Mouse (Mus musculus) bone marrow, adult 2 months (tissue): Measurements from ENCODE around the gene Armc12.

Experiments used
- CTCF ChIP-seq: fragments of 200-500 bp; IDR thresholded peaks from 2 replicates; pipeline ENCODE4 v1.5.1; 2011; ENCODE audit warnings: low read length, control low read depth; ENCODE audit not compliant: control insufficient read depth, insufficient read depth
- POLR2A ChIP-seq: fragments of 200-500 bp; IDR thresholded peaks from 2 replicates; pipeline ENCODE4 v1.6.1; 2011; ENCODE audit warnings: low read depth, mild to moderate bottlenecking, control low read depth, low read length, borderline replicate concordance; ENCODE audit not compliant: control insufficient read depth

DNA sequence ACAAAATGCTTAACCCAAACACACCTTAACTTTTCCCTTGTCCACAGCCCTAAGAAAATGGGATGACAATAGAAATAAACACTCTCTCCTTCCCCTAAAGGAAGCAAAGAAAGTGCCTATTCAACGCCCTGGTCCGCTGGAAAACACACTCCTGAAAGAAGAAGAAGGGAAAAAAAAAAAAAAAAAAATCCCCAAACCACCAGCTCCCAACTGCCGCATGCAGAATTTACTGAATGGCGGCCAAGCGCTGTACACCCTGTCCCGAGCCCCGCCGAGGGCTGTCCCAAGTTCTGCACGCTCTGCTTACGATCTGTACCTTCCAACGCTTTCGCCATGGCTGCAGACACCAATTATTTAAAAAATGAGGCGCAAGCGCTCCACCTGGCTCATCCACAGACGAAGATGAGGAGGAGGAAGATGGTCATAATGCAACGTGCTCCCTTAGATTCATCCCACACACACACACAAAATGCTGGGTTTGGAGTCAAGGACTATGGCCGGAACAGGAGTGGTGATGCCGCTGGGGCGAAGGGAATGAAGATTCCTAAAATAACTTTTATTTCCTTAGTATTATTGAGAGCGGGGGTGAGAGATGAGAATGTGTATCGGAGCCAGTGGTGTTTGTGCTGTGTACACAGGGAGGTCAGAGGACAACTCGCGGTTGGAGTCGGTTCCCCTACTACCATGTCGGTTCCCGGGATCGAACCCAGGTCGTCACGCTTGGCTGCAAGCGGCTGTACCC, 45.7 kb upstream of the Armc12 start:
- TF ChIP-seq CTCF (no peak), POLR2A (no peak)
